Mouse (Mus musculus) liver, adult 2 months (tissue): Measurements from ENCODE around the gene Kcnb1.

Experiments
- CTCF ChIP-seq: fragments of 200-500 bp; IDR thresholded peaks from 2 replicates; pipeline ENCODE4 v1.5.1; 2011; ENCODE audit warnings: low read depth, low read length, control low read depth
- POLR2A ChIP-seq: fragments of 200-500 bp; IDR thresholded peaks from 2 replicates; pipeline ENCODE4 v1.6.1; 2011; ENCODE audit warnings: low read length, control low read depth; ENCODE audit not compliant: insufficient read depth; ENCODE audit errors: extremely low read depth

DNA sequence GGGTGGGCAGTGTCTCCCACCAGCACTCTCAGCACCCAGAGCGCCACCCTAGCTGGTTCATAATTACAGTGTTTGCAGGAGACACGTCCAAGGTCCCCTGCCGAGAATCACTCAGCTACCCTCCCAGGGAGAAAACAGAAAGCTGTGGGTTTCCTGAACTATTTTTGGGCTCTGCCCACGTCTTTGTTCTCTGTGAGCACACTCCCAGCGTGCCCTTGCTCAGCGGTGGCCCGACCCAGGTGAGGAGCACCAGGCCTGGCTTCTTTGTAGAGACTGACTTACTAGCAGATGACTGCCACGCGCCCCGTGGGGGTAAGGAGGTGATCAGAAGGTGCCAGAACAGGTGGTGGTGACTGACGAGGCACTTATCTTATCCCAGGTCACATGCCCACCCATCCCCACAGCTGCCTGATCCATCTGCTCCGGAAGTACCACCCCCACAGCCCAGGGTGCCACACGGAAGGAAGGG lies 50.1 kb downstream of the Kcnb1 start:
- no peak for TF ChIP-seq POLR2A
- no peak for TF ChIP-seq CTCF
